ENCODE assay signal across 10 mouse cellular contexts in genomic region chr8:86713407-86714188, GRCm38 (mm10). TPM values are rescaled to one million over a fixed set of nuclear protein-coding genes. Genes with fewer than 3 reads are reported as not detected.
DNase-seq lines count a peak whose midpoint lies in the region; ATAC-seq lines count a peak whose summit lies in the region.
"Had no signal": no experiment of that assay in that cellular context is flagged by ENCODE, and none has a peak within 500 bp of the region (broad histone marks: within the 10 kb centered on the region; RNA-seq: fewer than 3 reads in every experiment).

No protein-coding gene starts in this region.

- no peaks in the 10 kb centered on the region for H3K27me3 ChIP-seq in midbrain, embryonic 16.5 days (ENCODE audit: control insufficient read depth, insufficient read depth, low read depth, low read length)
- H3K27me3 ChIP-seq: Patski had no signal

- no peak overlapping the region for H3K4me3 ChIP-seq in midbrain, embryonic 16.5 days (ENCODE audit: low read depth, low read length)

- peak; percentile 66; the same call in 1 of the 2 replicates for ATAC-seq in midbrain, embryonic 16.5 days
- ATAC-seq in erythroid progenitor cell, adult 5-6 weeks (replicated peaks; ENCODE audit: low FRiP score, poor library complexity, severe bottlenecking): no peak
- ATAC-seq: Patski had no signal

- no peaks in the 10 kb centered on the region for H3K9me3 ChIP-seq in midbrain, embryonic 16.5 days (replicated peaks; ENCODE audit: control insufficient read depth, low read length, poor library complexity, severe bottlenecking)

- H3K9ac ChIP-seq in midbrain, embryonic 16.5 days (ENCODE audit: low read depth, low read length): no peak overlapping the region

- peak; percentile 84 for DNase-seq in brain, embryonic 18.5 days (ENCODE audit: low read depth, low spot score)
- peak; percentile 75 for DNase-seq in embryo, embryonic 10.5 days (ENCODE audit: low spot score)
- peak; percentile 82 for DNase-seq in layer of hippocampus, adult 11-12 months (ENCODE audit: low spot score)
- DNase-seq in adrenal gland, postnatal 14 days: no peak
- no peak for DNase-seq in adrenal gland, adult (ENCODE audit: inconsistent age in 2 of 2, low spot score in 1 of 2)
- no peak for DNase-seq in kidney, adult 18-20 months

- H3K27ac ChIP-seq in midbrain, embryonic 16.5 days (ENCODE audit: low read length): peak overlapping the region; percentile 62
- H3K27ac ChIP-seq: macrophage had no signal

- no peak overlapping the region for H3K4me2 ChIP-seq in midbrain, embryonic 16.5 days (ENCODE audit: low read length)

- WGBS in midbrain, embryonic 16.5 days: 41% methylated on average over 14 of the region's 14 CpGs

- peaks cover 10% of the 10 kb centered on the region; the same call in 1 of the 2 replicates for H3K36me3 ChIP-seq in midbrain, embryonic 16.5 days (ENCODE audit: control insufficient read depth, insufficient read depth, low read length)

- H3K4me1 ChIP-seq in midbrain, embryonic 16.5 days (ENCODE audit: control insufficient read depth, insufficient read depth, low read length): peaks cover 16% of the 10 kb centered on the region

RNA-seq across cellular contexts. Expression of gene Gm10638, which starts 31.9 kb away (rescaled TPM):
- 5.5 and 6.8 TPM in 2 replicates for polyA plus RNA-seq in midbrain, embryonic 16.5 days (2015; fragmentation: Nextera tagmentation; extraction: Ambion mirVana)
- 2.7 and 4.4 TPM in 2 replicates for total RNA-seq in adrenal gland, postnatal 14 days (2021)
- not detected in 2 replicates for total RNA-seq in erythroid progenitor cell, adult 5-6 weeks (2015; ENCODE audit: low replicate concordance)
- 2.6 TPM in 1 of 2 replicates, not detected in the other for total RNA-seq in erythroid progenitor cell, adult 5-6 weeks (2017; ENCODE audit: low replicate concordance)
- polyA plus RNA-seq: macrophage had no signal

RNA-seq across cellular contexts. Expression of gene Siah1a, which starts 32.1 kb away (rescaled TPM):
- polyA plus RNA-seq in midbrain, embryonic 16.5 days (2015; fragmentation: Nextera tagmentation; extraction: Ambion mirVana): 71.9 and 79.0 TPM in 2 replicates
- 19.4 and 20.2 TPM in 2 replicates for total RNA-seq in adrenal gland, postnatal 14 days (2021)
- total RNA-seq in erythroid progenitor cell, adult 5-6 weeks (2015; ENCODE audit: low replicate concordance): 22.2 and 45.0 TPM in 2 replicates
- total RNA-seq in erythroid progenitor cell, adult 5-6 weeks (2017; ENCODE audit: low replicate concordance): 37.6 and 46.2 TPM in 2 replicates

Comparison
In these comparisons a context has a peak if more than half of its experiments do, and no peak if none do; other contexts are left out.
1. DNase-seq: peak in brain, embryonic 18.5 days (single experiment), embryo, embryonic 10.5 days (single experiment) and layer of hippocampus, adult 11-12 months (single experiment); none in adrenal gland, postnatal 14 days (single experiment), adrenal gland, adult (0 of 2) and kidney, adult 18-20 months (single experiment).